Mouse (Mus musculus) left cerebral cortex, postnatal 25 days (tissue): Measurements from ENCODE around the gene Olfr1279. TPM values are rescaled to one million over a fixed set of nuclear protein-coding genes. Genes with fewer than 3 reads are reported as not detected.
"Not testable (repeated sequence)": the region's sequence is repeated elsewhere in the genome, so short reads cannot be mapped to it uniquely, and the experiment has no call there.

Source experiments
- DNase-seq, 2 experiments: peaks; one replicate each; pipeline ENCODE4 v3.0.0; 2022; ENCODE audit warnings: low spot score in 2 of 2, mixed read lengths in 1 of 2
- intact Hi-C: fragments of 180-260 bp; cut with DNase I; formaldehyde crosslinking; loops from one replicate; pipeline ENCODE4 v1.15.1; 2025
- total RNA-seq, 2 experiments: library from RNA; stranded (reverse); gene quantifications; 2 replicates each; pipeline ENCODE4 v1.2.3; 2021

Olfr1279 gene
- total RNA-seq = not detected

GRCm38 (mm10) chr2:111300374-111300773 is at the start of gene Olfr1279:
TSS of gene Olfr1279 (plus strand) at chr2:111300635.
- DNase-seq = peak in 1 of 2 experiments; percentile 22
- intact Hi-C loops = no loop called here

GRCm38 (mm10) chr2:111254216-111254615 is 46.2 kb upstream of the Olfr1279 start, which contains the start of gene Olfr1276:
TSS of gene Olfr1276 (plus strand) at chr2:111254516.
- intact Hi-C loops = no loop called here
- no peak for DNase-seq

- intact Hi-C loops = no loop called here
These were observed 26.4 kb upstream of the Olfr1279 start, which contains the start of gene Olfr1277 for GRCm38 (mm10) chr2:111274006-111274405. TSS of gene Olfr1277 (minus strand) at chr2:111274106.

GRCm38 (mm10) chr2:111289836-111290235 is 10.6 kb upstream of the Olfr1279 start, which contains the start of gene Olfr1278:
TSS of gene Olfr1278 (plus strand) at chr2:111290136.
- intact Hi-C loops = no loop called here
- no peak for DNase-seq

More at GRCm38 (mm10) chr2:111274006-111274405, 26.4 kb upstream of the Olfr1279 start, which contains the start of gene Olfr1277:
- DNase-seq = no peak

GRCm38 (mm10) chr2:111298541-111298940 is 1.9 kb upstream of the Olfr1279 start:
- DNase-seq = no peak
- intact Hi-C loops = no loop called here

GRCm38 (mm10) chr2:111313717-111314116 is 13.3 kb downstream of the Olfr1279 start, which contains the start of gene Olfr1280:
TSS of gene Olfr1280 (plus strand) at chr2:111314017.
- intact Hi-C loops = no loop called here
- DNase-seq = no peak

GRCm38 (mm10) chr2:111326220-111326619 is 25.8 kb downstream of the Olfr1279 start, which contains the start of gene Olfr1281:
TSS of gene Olfr1281 (plus strand) at chr2:111326520.
- intact Hi-C loops = no loop called here

GRCm38 (mm10) chr2:111333721-111334120 is 33.3 kb downstream of the Olfr1279 start:
- intact Hi-C loops = not testable (repeated sequence)
- DNase-seq = peak; percentile 1 to 49

More at GRCm38 (mm10) chr2:111326220-111326619, 25.8 kb downstream of the Olfr1279 start, which contains the start of gene Olfr1281:
- DNase-seq = no peak

GRCm38 (mm10) chr2:111335976-111336375 is 35.5 kb downstream of the Olfr1279 start, which contains the start of gene Olfr1282:
TSS of gene Olfr1282 (minus strand) at chr2:111336076.
- no peak for DNase-seq
- intact Hi-C loops = no loop called here

Other genes starting within 250 kb of the Olfr1279 start
- gene Gm13941, start 194.7 kb upstream of the Olfr1279 start, total RNA-seq = not detected
- not detected for gene Gm15130, start 147.7 kb upstream of the Olfr1279 start, total RNA-seq
- gene 4930430A15Rik, start 71.0 kb upstream of the Olfr1279 start, total RNA-seq = not detected
- not detected for gene Olfr1275, start 65.3 kb upstream of the Olfr1279 start, total RNA-seq
- not detected for gene Olfr1276, start 46.1 kb upstream of the Olfr1279 start, total RNA-seq
- not detected for gene Olfr1277, start 26.5 kb upstream of the Olfr1279 start, total RNA-seq
- not detected for gene Olfr1278, start 10.5 kb upstream of the Olfr1279 start, total RNA-seq
- not detected for gene Olfr1280, start 13.4 kb downstream of the Olfr1279 start, total RNA-seq
- gene Olfr1281, start 25.9 kb downstream of the Olfr1279 start, total RNA-seq = not detected
- gene Olfr1282, start 35.4 kb downstream of the Olfr1279 start, total RNA-seq = not detected
- not detected for gene Olfr1283, start 66.2 kb downstream of the Olfr1279 start, total RNA-seq
- gene Olfr1284, start 74.9 kb downstream of the Olfr1279 start, total RNA-seq = not detected
- not detected for gene Olfr1286, start 122.5 kb downstream of the Olfr1279 start, total RNA-seq
- not detected for gene Olfr1287, start 148.5 kb downstream of the Olfr1279 start, total RNA-seq
- not detected for gene Olfr1288, start 173.5 kb downstream of the Olfr1279 start, total RNA-seq
- gene Olfr1289, start 180.2 kb downstream of the Olfr1279 start, total RNA-seq = not detected
- not detected for gene Olfr1290, start 193.2 kb downstream of the Olfr1279 start, total RNA-seq
- not detected for gene Olfr1291-ps1, start 196.5 kb downstream of the Olfr1279 start, total RNA-seq
- gene Olfr1293-ps, start 224.6 kb downstream of the Olfr1279 start, total RNA-seq = not detected
- not detected for gene Olfr1294, start 239.7 kb downstream of the Olfr1279 start, total RNA-seq